15 mouse cellular contexts compared by ENCODE assay signal in the genomic region with DNA sequence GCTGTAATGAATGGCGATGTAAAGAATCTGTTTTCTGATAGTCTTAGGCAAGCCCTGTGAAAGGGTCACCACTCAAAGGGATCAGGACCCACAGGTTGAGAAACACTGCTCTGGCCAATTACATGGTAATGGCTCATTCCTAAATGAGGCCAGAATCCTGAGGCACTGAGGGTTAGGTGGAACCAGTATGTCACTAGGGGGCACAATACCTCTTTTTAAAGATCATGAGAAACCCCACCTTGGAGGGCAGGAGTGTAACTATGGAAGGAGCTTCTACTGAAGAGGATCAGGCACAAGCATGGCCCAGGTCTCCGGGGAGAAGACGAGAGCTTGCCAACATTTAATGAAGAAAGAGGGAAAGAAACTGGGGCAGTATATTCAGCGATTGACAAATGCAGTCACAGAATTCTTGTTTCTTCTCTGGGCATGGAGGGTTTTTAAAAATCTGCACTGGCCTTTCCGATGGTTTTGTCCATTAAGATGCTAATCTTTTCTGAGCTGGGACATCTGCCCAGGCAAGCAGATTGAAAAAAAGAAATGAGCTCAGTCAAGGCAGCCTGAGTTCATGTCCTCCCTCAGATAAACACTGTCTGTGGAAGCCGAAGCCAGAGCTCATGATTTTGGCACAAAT. TPM values are rescaled to one million over a fixed set of nuclear protein-coding genes. Genes with fewer than 3 reads are reported as not detected.
A peak's percentile ranks its signal among the peaks of the same experiment; 100 is the strongest.
DNase-seq lines count a peak whose midpoint lies in the region; ATAC-seq and TF ChIP-seq lines count a peak whose summit lies in the region.
"Had no signal": no experiment of that assay in that cellular context is flagged by ENCODE, and none has a peak within 500 bp of the region (broad histone marks: within the 10 kb centered on the region; RNA-seq: fewer than 3 reads in every experiment).

No protein-coding gene starts in this region.

- ATAC-seq in hindbrain, embryonic 16.5 days, result peak; percentile 68
- no peak for ATAC-seq in hindbrain, embryonic 11.5 days (ENCODE audit: low FRiP score)
- ATAC-seq in stomach, postnatal 0 days (ENCODE audit: low FRiP score, low TSS enrichment), result no peak
- ATAC-seq: liver, embryonic 12.5 days; Patski had no signal

- WGBS in hindbrain, embryonic 16.5 days, result 58% methylated on average over 6 of the region's 6 CpGs
- WGBS in hindbrain, embryonic 11.5 days, result 75% methylated on average over 6 of the region's 6 CpGs
- WGBS in stomach, postnatal 0 days, result 41% methylated on average over 6 of the region's 6 CpGs
- WGBS in kidney, adult 2 months, result 62% methylated on average over 6 of the region's 6 CpGs

- no peaks in the 10 kb centered on the region for H3K4me1 ChIP-seq in hindbrain, embryonic 16.5 days (ENCODE audit: control insufficient read depth, insufficient read depth, low read depth, low read length)
- H3K4me1 ChIP-seq in hindbrain, embryonic 11.5 days (replicated peaks; ENCODE audit: control insufficient read depth, insufficient read depth, low read length), result no peaks in the 10 kb centered on the region
- H3K4me1 ChIP-seq in stomach, postnatal 0 days (replicated peaks; ENCODE audit: control insufficient read depth, insufficient read depth), result no peaks in the 10 kb centered on the region
- no peaks in the 10 kb centered on the region for H3K4me1 ChIP-seq in kidney, adult 2 months (ENCODE audit: control insufficient read depth, insufficient read depth, low read length)
- H3K4me1 ChIP-seq: heart, embryonic 15.5 days; liver, embryonic 12.5 days had no signal

- no peak overlapping the region for H3K4me3 ChIP-seq in hindbrain, embryonic 16.5 days (ENCODE audit: low read length)
- H3K4me3 ChIP-seq in hindbrain, embryonic 11.5 days (ENCODE audit: low read depth, low read length), result no peak overlapping the region
- H3K4me3 ChIP-seq in stomach, postnatal 0 days (ENCODE audit: low read depth, low read length), result no peak overlapping the region
- no peak overlapping the region for H3K4me3 ChIP-seq in kidney, adult 2 months (ENCODE audit: insufficient read depth, low read depth, low read length)
- H3K4me3 ChIP-seq: heart, embryonic 15.5 days; liver, embryonic 12.5 days; neural tube, embryonic 13.5 days had no signal

- no peaks in the 10 kb centered on the region for H3K36me3 ChIP-seq in hindbrain, embryonic 16.5 days (ENCODE audit: control insufficient read depth, insufficient read depth, low read length)
- no peaks in the 10 kb centered on the region for H3K36me3 ChIP-seq in hindbrain, embryonic 11.5 days (ENCODE audit: control insufficient read depth, insufficient read depth, low read length)
- no peaks in the 10 kb centered on the region for H3K36me3 ChIP-seq in stomach, postnatal 0 days (ENCODE audit: control insufficient read depth, insufficient read depth, low read length)
- no peaks in the 10 kb centered on the region for H3K36me3 ChIP-seq in kidney, adult 2 months (ENCODE audit: control insufficient read depth, insufficient read depth, low read length)
- H3K36me3 ChIP-seq: heart, embryonic 15.5 days; liver, embryonic 12.5 days; neural tube, embryonic 13.5 days had no signal

- TF ChIP-seq EP300 in stomach, postnatal 0 days (optimal IDR thresholded peaks at IDR 0.05), result no peak

- TF ChIP-seq POLR2A in kidney, adult 2 months (IDR thresholded peaks at IDR 0.05; ENCODE audit: low read depth, low read length), result no peak

- H3K9me3 ChIP-seq in hindbrain, embryonic 16.5 days (ENCODE audit: control insufficient read depth, low read length), result no peaks in the 10 kb centered on the region
- no peaks in the 10 kb centered on the region for H3K9me3 ChIP-seq in hindbrain, embryonic 11.5 days (ENCODE audit: control insufficient read depth, low read length)
- H3K9me3 ChIP-seq in stomach, postnatal 0 days (ENCODE audit: control insufficient read depth, low read length), result no peaks in the 10 kb centered on the region
- H3K9me3 ChIP-seq: heart, embryonic 15.5 days; liver, embryonic 12.5 days; neural tube, embryonic 13.5 days had no signal

- DNase-seq in adrenal gland, adult (ENCODE audit: inconsistent age in 2 of 2, low spot score in 1 of 2), result peak; percentile 32 to 61
- DNase-seq in adrenal gland, adult 18-20 months (ENCODE audit: low spot score in 2 of 2), result no peak
- no peak for DNase-seq in hindbrain, embryonic 11.5 days (ENCODE audit: low spot score)
- peak; percentile 22 to 43 for DNase-seq in right cerebral cortex, adult 2 months (ENCODE audit: low spot score in 2 of 2)
- DNase-seq in right cerebral cortex, postnatal 4 days, result no peak
- no peak for DNase-seq in stomach, postnatal 0 days (ENCODE audit: low spot score)
- DNase-seq in kidney, adult 2 months, result no peak
- DNase-seq: kidney, postnatal 36 days had no signal

- no peak overlapping the region for H3K4me2 ChIP-seq in hindbrain, embryonic 16.5 days (ENCODE audit: low read length)
- no peak overlapping the region for H3K4me2 ChIP-seq in hindbrain, embryonic 11.5 days (replicated peaks; ENCODE audit: low read depth, low read length)
- H3K4me2 ChIP-seq in stomach, postnatal 0 days (replicated peaks; ENCODE audit: low read depth), result no peak overlapping the region
- H3K4me2 ChIP-seq: heart, embryonic 15.5 days; liver, embryonic 12.5 days; neural tube, embryonic 13.5 days had no signal

- no peak overlapping the region for H3K9ac ChIP-seq in hindbrain, embryonic 16.5 days (ENCODE audit: low read depth, low read length)
- H3K9ac ChIP-seq in hindbrain, embryonic 11.5 days (ENCODE audit: low read depth, low read length), result no peak overlapping the region
- H3K9ac ChIP-seq in stomach, postnatal 0 days (ENCODE audit: low read length), result no peak overlapping the region
- H3K9ac ChIP-seq: heart, embryonic 15.5 days; liver, embryonic 12.5 days; neural tube, embryonic 13.5 days had no signal

- TF ChIP-seq CTCF in stomach, postnatal 0 days (IDR thresholded peaks at IDR 0.05; ENCODE audit: low read depth), result peak; percentile 21
- TF ChIP-seq CTCF in kidney, adult 2 months (conservative IDR thresholded peaks at IDR 0.05; ENCODE audit: insufficient read depth, insufficient read length, low read depth, low read length), result no peak

- no peak overlapping the region for H3K27ac ChIP-seq in hindbrain, embryonic 16.5 days (ENCODE audit: low read depth, low read length)
- no peak overlapping the region for H3K27ac ChIP-seq in hindbrain, embryonic 11.5 days (ENCODE audit: low read depth, low read length)
- no peak overlapping the region for H3K27ac ChIP-seq in stomach, postnatal 0 days (replicated peaks)
- H3K27ac ChIP-seq in kidney, adult 2 months (ENCODE audit: insufficient read depth, low read depth, low read length), result no peak overlapping the region
- H3K27ac ChIP-seq: heart, embryonic 15.5 days; liver, embryonic 12.5 days; neural tube, embryonic 13.5 days had no signal

- no peaks in the 10 kb centered on the region for H3K27me3 ChIP-seq in hindbrain, embryonic 16.5 days (replicated peaks; ENCODE audit: control insufficient read depth, insufficient read depth, low read length)
- H3K27me3 ChIP-seq in hindbrain, embryonic 11.5 days (ENCODE audit: control insufficient read depth, insufficient read depth, low read length), result no peaks in the 10 kb centered on the region
- H3K27me3 ChIP-seq in stomach, postnatal 0 days (ENCODE audit: control insufficient read depth, insufficient read depth, low read length), result no peaks in the 10 kb centered on the region
- H3K27me3 ChIP-seq in kidney, adult 2 months (replicated peaks; ENCODE audit: control insufficient read depth, insufficient read depth, low read length), result no peaks in the 10 kb centered on the region
- H3K27me3 ChIP-seq: heart, embryonic 15.5 days; neural tube, embryonic 13.5 days had no signal

RNA-seq across cellular contexts. Expression of a gene that starts 9.9 kb away (rescaled TPM):
- total RNA-seq in adrenal gland, adult 18-20 months (2021), result 1 to 10 TPM; 1.6 to 2.1 TPM
- 5.8 and 8.4 TPM in 2 replicates for polyA plus RNA-seq in hindbrain, embryonic 16.5 days (2015; fragmentation: Nextera tagmentation; extraction: Ambion mirVana)
- polyA plus RNA-seq in hindbrain, embryonic 11.5 days (2014; fragmentation: Nextera tagmentation; extraction: Ambion mirVana), result 0.09 TPM in 1 of 2 replicates, not detected in the other
- not detected in 2 replicates for polyA plus RNA-seq in stomach, postnatal 0 days (2015; fragmentation: Nextera tagmentation; extraction: Ambion mirVana)
- polyA plus RNA-seq in kidney, adult 2 months (2012; rRNA removed), result 0.27 and 0.30 TPM in 2 replicates
- total RNA-seq: megakaryocyte-erythroid progenitor cell, adult 5-6 weeks had no signal
- polyA plus RNA-seq: embryonic facial prominence, embryonic 11.5 days; liver, embryonic 12.5 days; Patski had no signal

RNA-seq across cellular contexts. Expression of a gene that starts 52.3 kb away (rescaled TPM):
- total RNA-seq in adrenal gland, adult 18-20 months (2021), result 100 to 1,000 TPM in 1 of 2 experiments, 10 to 100 TPM in 1; 92.7 to 186 TPM
- 14.8 and 18.0 TPM in 2 replicates for polyA plus RNA-seq in hindbrain, embryonic 16.5 days (2015; fragmentation: Nextera tagmentation; extraction: Ambion mirVana)
- 11.0 and 13.3 TPM in 2 replicates for polyA plus RNA-seq in hindbrain, embryonic 11.5 days (2014; fragmentation: Nextera tagmentation; extraction: Ambion mirVana)
- 1.6 and 1.8 TPM in 2 replicates for polyA plus RNA-seq in stomach, postnatal 0 days (2015; fragmentation: Nextera tagmentation; extraction: Ambion mirVana)
- polyA plus RNA-seq in kidney, adult 2 months (2012; rRNA removed), result 33.5 and 34.2 TPM in 2 replicates

Comparison
In these comparisons a context has a peak if more than half of its experiments do, and no peak if none do; other contexts are left out.
1. DNase-seq: peak in adrenal gland, adult (2 of 2) and right cerebral cortex, adult 2 months (2 of 2); none in adrenal gland, adult 18-20 months (0 of 2), hindbrain, embryonic 11.5 days (single experiment), right cerebral cortex, postnatal 4 days (single experiment), stomach, postnatal 0 days (single experiment) and kidney, adult 2 months (single experiment).